Mouse (Mus musculus) bone marrow, adult 2 months (tissue): ENCODE data around the gene U2surp. TPM values are rescaled to one million over a fixed set of nuclear protein-coding genes. Genes with fewer than 3 reads are reported as not detected.
"Not testable (repeated sequence)": the region's sequence is repeated elsewhere in the genome, so short reads cannot be mapped to it uniquely, and the experiment has no call there.

Experiments
- H3K27ac ChIP-seq: fragments of 200-500 bp; 2 replicates; pipeline ENCODE4 v1.5.1; 2012; ENCODE audit warnings: low read depth, mild to moderate bottlenecking, control low read depth, inconsistent platforms, low read length; ENCODE audit not compliant: control insufficient read depth, poor library complexity, insufficient read depth
- H3K4me1 ChIP-seq: fragments of 200-500 bp; 2 replicates; pipeline ENCODE4 v1.6.1; 2011; ENCODE audit warnings: low read length; ENCODE audit not compliant: control insufficient read depth, insufficient read depth
- H3K4me3 ChIP-seq: fragments of 200-500 bp; replicated peaks from 2 replicates; pipeline ENCODE3; 2011; ENCODE audit warnings: mild to moderate bottlenecking, low read depth, low read length, control low read depth; ENCODE audit not compliant: control insufficient read depth
- CTCF ChIP-seq: fragments of 200-500 bp; IDR thresholded peaks from 2 replicates; pipeline ENCODE4 v1.5.1; 2011; ENCODE audit warnings: low read length, control low read depth; ENCODE audit not compliant: control insufficient read depth, insufficient read depth
- POLR2A ChIP-seq: fragments of 200-500 bp; IDR thresholded peaks from 2 replicates; pipeline ENCODE4 v1.6.1; 2011; ENCODE audit warnings: low read depth, mild to moderate bottlenecking, control low read depth, low read length, borderline replicate concordance; ENCODE audit not compliant: control insufficient read depth
- WGBS: fragments of 180-500 bp; shearing (Covaris S2); methylation state at CpG from one replicate; pipeline ENCODE4 v1.1.7; 2018; 5-methylcytosine and 5-hydroxymethylcytosine counted together
- polyA plus RNA-seq: library from polyadenylated mRNA; stranded (reverse); fragments of >200 nt; gene quantifications from 2 replicates; pipeline ENCODE4 v1.2.4, GENCODE M21; 2011; ENCODE audit warnings: low replicate concordance; ENCODE audit not compliant: missing spikeins, insufficient read depth, insufficient read length

Gene U2surp
- polyA plus RNA-seq, 1 experiment: 79.3 TPM

GRCm38 (mm10) chr9:95505666-95506065 is 6.1 kb downstream of the U2surp start:
- H3K4me3 ChIP-seq: no peak overlapping the region
- TF ChIP-seq POLR2A (no peak), CTCF (no peak)
- H3K4me1 ChIP-seq: peaks cover 1% of the 10 kb centered on the region; the same call in 1 of the 2 replicates
- no peak overlapping the region for H3K27ac ChIP-seq
- 79% methylated on average over 3 of the region's 3 CpGs for WGBS

- Histone ChIP-seq H3K4me1 (no peaks in the 10 kb centered on the region), H3K27ac (no peak overlapping the region), H3K4me3 (no peak overlapping the region)
- no peak for TF ChIP-seq POLR2A
- TF ChIP-seq CTCF: no peak
These were observed 11.9 kb downstream of the U2surp start for GRCm38 (mm10) chr9:95499848-95500247.

GRCm38 (mm10) chr9:95495038-95495437 is 16.8 kb downstream of the U2surp start:
- TF ChIP-seq CTCF (no peak), POLR2A (no peak)
- no peak overlapping the region for H3K27ac ChIP-seq
- no peak overlapping the region for H3K4me3 ChIP-seq
- 84% methylated on average over 1 of the region's 1 CpGs for WGBS
- H3K4me1 ChIP-seq: no peaks in the 10 kb centered on the region

- H3K4me3 ChIP-seq: no peak overlapping the region
- no peaks in the 10 kb centered on the region for H3K4me1 ChIP-seq
- H3K27ac ChIP-seq: no peak overlapping the region
- WGBS: 63% methylated on average over 3 of the region's 3 CpGs
- no peak for TF ChIP-seq CTCF
- no peak for TF ChIP-seq POLR2A
These were observed 18.4 kb downstream of the U2surp start for GRCm38 (mm10) chr9:95493393-95493792.

- TF ChIP-seq CTCF: no peak
- TF ChIP-seq POLR2A: no peak
- 53% methylated on average over 3 of the region's 3 CpGs for WGBS
These were observed 21.8 kb downstream of the U2surp start for GRCm38 (mm10) chr9:95490003-95490402.

GRCm38 (mm10) chr9:95488861-95489260 is 22.9 kb downstream of the U2surp start:
- no peak overlapping the region for H3K27ac ChIP-seq
- TF ChIP-seq POLR2A (no peak), CTCF (no peak)
- no peak overlapping the region for H3K4me3 ChIP-seq
- H3K4me1 ChIP-seq: no peaks in the 10 kb centered on the region

More at GRCm38 (mm10) chr9:95490003-95490402, 21.8 kb downstream of the U2surp start:
- no peaks in the 10 kb centered on the region for H3K4me1 ChIP-seq
- no peak overlapping the region for H3K27ac ChIP-seq
- H3K4me3 ChIP-seq: no peak overlapping the region

GRCm38 (mm10) chr9:95479981-95480380 is 31.8 kb downstream of the U2surp start:
- 94% methylated on average over 3 of the region's 3 CpGs for WGBS
- no peak overlapping the region for H3K4me3 ChIP-seq
- TF ChIP-seq POLR2A: no peak
- H3K4me1 ChIP-seq: no peaks in the 10 kb centered on the region
- H3K27ac ChIP-seq: no peak overlapping the region

GRCm38 (mm10) chr9:95478443-95478842 is 33.4 kb downstream of the U2surp start:
- no peak for TF ChIP-seq CTCF
- TF ChIP-seq POLR2A: no peak
- no peak overlapping the region for H3K4me3 ChIP-seq
- 89% methylated on average over 5 of the region's 5 CpGs for WGBS
- H3K27ac ChIP-seq: no peak overlapping the region
- no peaks in the 10 kb centered on the region for H3K4me1 ChIP-seq

- H3K27ac ChIP-seq: no peak overlapping the region
- H3K4me1 ChIP-seq: no peaks in the 10 kb centered on the region
- H3K4me3 ChIP-seq: no peak overlapping the region
- WGBS: 92% methylated on average over 1 of the region's 1 CpGs
- no peak for TF ChIP-seq CTCF
- TF ChIP-seq POLR2A: no peak
These were observed 38.9 kb downstream of the U2surp start for GRCm38 (mm10) chr9:95472926-95473325.

GRCm38 (mm10) chr9:95469011-95469576 is 42.7 kb downstream of the U2surp start:
- WGBS: 55% methylated on average over 7 of the region's 7 CpGs
- H3K4me1 ChIP-seq, H3K27ac ChIP-seq, H3K4me3 ChIP-seq: not testable (repeated sequence)
